Mouse (Mus musculus) hindbrain, embryonic 13.5 days (tissue): ENCODE results near the gene Sco1. TPM values are rescaled to one million over a fixed set of nuclear protein-coding genes. Genes with fewer than 3 reads are reported as not detected.
A peak's percentile ranks its signal among the peaks of the same experiment; 100 is the strongest.
"Not testable (repeated sequence)": the region's sequence is repeated elsewhere in the genome, so short reads cannot be mapped to it uniquely, and the experiment has no call there.

Experiments
- ATAC-seq: fragments of 200-750 bp; cut with Nextera tagmentation; 2 replicates; pipeline ENCODE4 v1.8.0; 2017; ENCODE audit warnings: moderate TSS enrichment; ENCODE audit not compliant: low FRiP score
- H3K27ac ChIP-seq: fragments of 300-500 bp; sonication (generic); 2 replicates; pipeline ENCODE4 v1.5.1; 2015; ENCODE audit warnings: inconsistent platforms, mild to moderate bottlenecking, moderate library complexity
- H3K27me3 ChIP-seq: fragments of 300-500 bp; sonication (generic); 2 replicates; pipeline ENCODE4 v1.6.1; 2015; ENCODE audit warnings: mild to moderate bottlenecking, inconsistent platforms
- H3K36me3 ChIP-seq: fragments of 300-500 bp; sonication (generic); 2 replicates; pipeline ENCODE4 v1.6.1; 2015; ENCODE audit warnings: mild to moderate bottlenecking, inconsistent platforms
- H3K4me1 ChIP-seq: fragments of 300-500 bp; sonication (generic); replicated peaks from 2 replicates; pipeline ENCODE4 v1.6.1; 2015; ENCODE audit warnings: inconsistent platforms
- H3K4me2 ChIP-seq: fragments of 300-500 bp; sonication (generic); 2 replicates; pipeline ENCODE4 v1.6.1; 2015; ENCODE audit warnings: inconsistent platforms, mild to moderate bottlenecking, moderate library complexity
- H3K4me3 ChIP-seq: fragments of 300-500 bp; sonication (generic); 2 replicates; pipeline ENCODE4 v1.5.1; 2015; ENCODE audit warnings: mild to moderate bottlenecking, inconsistent platforms
- H3K9ac ChIP-seq: fragments of 300-500 bp; sonication (generic); 2 replicates; pipeline ENCODE4 v1.6.1; 2015; ENCODE audit warnings: mild to moderate bottlenecking, inconsistent platforms
- H3K9me3 ChIP-seq: fragments of 300-500 bp; sonication (generic); 2 replicates; pipeline ENCODE4 v1.6.1; 2016; ENCODE audit warnings: inconsistent platforms
- WGBS: fragments of 180-500 bp; shearing (Covaris S2); methylation state at CpG from one replicate; pipeline ENCODE4 v1.1.7; 2015; 5-methylcytosine and 5-hydroxymethylcytosine counted together
- polyA plus RNA-seq: library from polyadenylated mRNA; unstranded; fragments of >200 nt; fragmentation: Nextera tagmentation; extraction: Ambion mirVana; gene quantifications from 2 replicates; pipeline ENCODE4 v1.2.1, GENCODE M21; 2015

Sco1 gene
- 13.1 and 14.1 TPM in 2 replicates for polyA plus RNA-seq

DNA sequence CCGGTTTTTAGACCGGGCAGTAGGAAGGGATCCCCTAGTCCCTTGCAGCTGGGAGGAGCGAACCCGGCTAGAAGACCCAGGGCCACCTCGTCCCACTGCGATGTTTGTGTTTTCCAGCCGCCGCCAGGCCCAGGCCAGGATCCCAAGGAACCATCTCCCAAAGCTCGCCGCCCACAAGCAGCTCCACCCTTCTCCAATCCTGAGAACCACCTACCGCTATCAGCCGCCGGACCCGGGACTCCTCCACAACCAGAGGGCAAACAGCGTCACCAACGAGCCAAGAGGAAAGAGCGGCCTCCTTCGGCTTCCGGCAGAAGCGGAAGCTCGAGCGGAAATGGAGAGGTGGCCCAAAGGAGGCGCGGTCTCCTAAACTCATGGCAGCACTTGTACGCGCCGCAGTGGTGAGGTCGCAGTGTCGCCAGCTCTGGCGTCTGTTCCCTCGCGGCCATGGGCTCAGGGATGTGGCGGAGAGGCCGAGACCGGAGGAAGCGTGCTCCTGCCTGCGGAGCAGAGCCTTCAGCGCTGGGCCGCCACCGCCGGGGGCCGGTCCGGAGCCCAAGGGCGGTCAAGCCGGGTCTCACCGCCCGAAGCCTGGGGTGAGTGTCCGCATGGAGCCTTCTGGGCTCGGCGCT, at the start of gene Sco1, which contains the start of gene Adprm:
Sco1 (plus strand) TSS at position 350 of the 632 bp plus-strand sequence.
Adprm (minus strand) TSS at position 274 of the 632 bp plus-strand sequence.
- peaks cover 39% of the 10 kb centered on the region for H3K36me3 ChIP-seq
- peak within 1 kb of the TSS; percentile 75 for H3K4me2 ChIP-seq
- peak within 1 kb of the TSS; percentile 88 for H3K27ac ChIP-seq
- peaks cover 25% of the 10 kb centered on the region for H3K4me1 ChIP-seq
- H3K27me3 ChIP-seq: no peaks in the 10 kb centered on the region
- under 1% methylated on average over 50 of the region's 50 CpGs for WGBS
- H3K4me3 ChIP-seq: peak within 1 kb of the TSS; percentile 100
- peak; percentile 95 for ATAC-seq
- peak within 1 kb of the TSS; percentile 89 for H3K9ac ChIP-seq
- no peaks in the 10 kb centered on the region for H3K9me3 ChIP-seq

DNA sequence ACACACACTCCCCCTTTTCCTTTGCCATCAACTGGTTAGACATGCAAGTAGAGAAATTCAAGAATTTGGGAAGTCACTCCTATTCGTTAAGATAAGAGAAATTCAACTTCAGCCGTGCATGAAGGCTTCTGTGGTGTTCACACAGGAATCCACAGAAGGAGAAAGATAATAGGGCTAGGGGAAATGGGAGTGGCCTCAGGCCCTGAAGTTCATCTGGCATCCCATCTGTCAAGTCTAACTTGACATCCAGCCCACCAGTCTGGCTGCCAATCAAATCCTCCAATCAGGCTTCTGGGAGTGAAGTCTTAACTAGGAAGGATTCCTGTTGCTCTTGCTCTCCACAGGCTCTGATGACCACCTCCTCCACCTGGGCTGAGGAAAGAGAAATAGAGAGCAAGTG, 49.6 kb upstream of the Sco1 start:
- no peaks in the 10 kb centered on the region for H3K9me3 ChIP-seq
- no peak overlapping the region for H3K9ac ChIP-seq
- no peak overlapping the region for H3K4me3 ChIP-seq
- 51% methylated on average over 2 of the region's 2 CpGs for WGBS
- H3K27me3 ChIP-seq: no peaks in the 10 kb centered on the region
- H3K27ac ChIP-seq: no peak overlapping the region
- peaks cover 37% of the 10 kb centered on the region for H3K4me1 ChIP-seq
- H3K4me2 ChIP-seq: no peak overlapping the region
- ATAC-seq: no peak
- no peaks in the 10 kb centered on the region for H3K36me3 ChIP-seq

- H3K27me3 ChIP-seq: no peaks in the 10 kb centered on the region
- H3K9me3 ChIP-seq: no peaks in the 10 kb centered on the region
- H3K36me3 ChIP-seq: no peaks in the 10 kb centered on the region
- H3K4me2 ChIP-seq: no peak overlapping the region
- no peak overlapping the region for H3K4me3 ChIP-seq
- peak; percentile 47 for ATAC-seq
- 56% methylated on average over 8 of the region's 8 CpGs for WGBS
- H3K27ac ChIP-seq: peak overlapping the region; percentile 70
- H3K4me1 ChIP-seq: peaks cover 32% of the 10 kb centered on the region
- no peak overlapping the region for H3K9ac ChIP-seq
These were observed 44.5 kb upstream of the Sco1 start for GRCm38 (mm10) chr11:67007961-67008360.

GRCm38 (mm10) chr11:67008528-67008927, 43.9 kb upstream of the Sco1 start:
- Histone ChIP-seq H3K9ac (no peak overlapping the region), H3K27ac (peak overlapping the region; percentile 70), H3K27me3 (no peaks in the 10 kb centered on the region)

DNA sequence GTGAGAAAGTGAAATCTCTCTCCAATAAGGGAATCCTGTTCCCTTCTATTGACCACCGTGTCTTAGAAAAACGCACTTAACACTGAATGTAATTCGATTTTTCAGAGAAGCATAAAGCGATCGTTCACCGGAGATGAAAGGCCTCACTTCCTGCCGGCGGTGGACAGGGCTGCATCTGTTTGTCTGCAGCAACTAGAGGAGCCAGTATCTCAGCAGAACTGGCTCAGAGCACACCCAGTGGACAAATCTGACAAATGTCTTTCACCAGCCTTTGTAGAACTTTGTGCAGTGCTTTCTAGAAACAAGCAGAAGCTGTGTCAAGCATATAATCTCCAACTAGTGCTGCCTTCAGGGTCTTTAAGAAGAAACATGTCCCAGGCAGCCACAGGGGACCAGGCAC, 42.0 kb upstream of the Sco1 start:
- ATAC-seq: peak; percentile 62; the same call in 1 of the 2 replicates

More at GRCm38 (mm10) chr11:67008528-67008927, 43.9 kb upstream of the Sco1 start:
- no peaks in the 10 kb centered on the region for H3K36me3 ChIP-seq
- ATAC-seq: 0 out of 2 replicates have a peak, but pooled peaks have one; percentile 34
- H3K4me2 ChIP-seq: no peak overlapping the region
- H3K4me3 ChIP-seq: no peak overlapping the region
- H3K9me3 ChIP-seq: no peaks in the 10 kb centered on the region
- peaks cover 32% of the 10 kb centered on the region for H3K4me1 ChIP-seq
- WGBS: 70% methylated on average over 4 of the region's 4 CpGs

GRCm38 (mm10) chr11:67011635-67012034, 40.8 kb upstream of the Sco1 start:
- Histone ChIP-seq H3K36me3 (no peaks in the 10 kb centered on the region), H3K9me3 (no peaks in the 10 kb centered on the region), H3K27me3 (no peaks in the 10 kb centered on the region), H3K9ac (no peak overlapping the region), H3K4me1 (peaks cover 32% of the 10 kb centered on the region), H3K27ac (no peak overlapping the region), H3K4me3 (no peak overlapping the region), H3K4me2 (no peak overlapping the region)
- 18% methylated on average over 4 of the region's 4 CpGs for WGBS
- ATAC-seq: no peak

More for the DNA sequence above, 42.0 kb upstream of the Sco1 start:
- Histone ChIP-seq H3K27ac (no peak overlapping the region), H3K4me1 (peaks cover 32% of the 10 kb centered on the region), H3K4me3 (no peak overlapping the region), H3K4me2 (no peak overlapping the region), H3K27me3 (no peaks in the 10 kb centered on the region), H3K9me3 (no peaks in the 10 kb centered on the region), H3K36me3 (no peaks in the 10 kb centered on the region), H3K9ac (no peak overlapping the region)
- 9% methylated on average over 8 of the region's 8 CpGs for WGBS

GRCm38 (mm10) chr11:67017801-67018591, 34.5 kb upstream of the Sco1 start:
- Histone ChIP-seq H3K4me3 (no peak overlapping the region), H3K4me2 (0 out of 2 replicates have a peak overlapping the region, but pooled peaks have one; percentile 4), H3K27ac (no peak overlapping the region), H3K27me3 (peaks cover 7% of the 10 kb centered on the region; the same call in 1 of the 2 replicates), H3K9me3 (no peaks in the 10 kb centered on the region), H3K9ac (peak overlapping the region; percentile 21; the same call in 1 of the 2 replicates), H3K36me3 (no peaks in the 10 kb centered on the region), H3K4me1 (peaks cover 19% of the 10 kb centered on the region)
- ATAC-seq: no peak
- 3% methylated on average over 12 of the region's 12 CpGs for WGBS

DNA sequence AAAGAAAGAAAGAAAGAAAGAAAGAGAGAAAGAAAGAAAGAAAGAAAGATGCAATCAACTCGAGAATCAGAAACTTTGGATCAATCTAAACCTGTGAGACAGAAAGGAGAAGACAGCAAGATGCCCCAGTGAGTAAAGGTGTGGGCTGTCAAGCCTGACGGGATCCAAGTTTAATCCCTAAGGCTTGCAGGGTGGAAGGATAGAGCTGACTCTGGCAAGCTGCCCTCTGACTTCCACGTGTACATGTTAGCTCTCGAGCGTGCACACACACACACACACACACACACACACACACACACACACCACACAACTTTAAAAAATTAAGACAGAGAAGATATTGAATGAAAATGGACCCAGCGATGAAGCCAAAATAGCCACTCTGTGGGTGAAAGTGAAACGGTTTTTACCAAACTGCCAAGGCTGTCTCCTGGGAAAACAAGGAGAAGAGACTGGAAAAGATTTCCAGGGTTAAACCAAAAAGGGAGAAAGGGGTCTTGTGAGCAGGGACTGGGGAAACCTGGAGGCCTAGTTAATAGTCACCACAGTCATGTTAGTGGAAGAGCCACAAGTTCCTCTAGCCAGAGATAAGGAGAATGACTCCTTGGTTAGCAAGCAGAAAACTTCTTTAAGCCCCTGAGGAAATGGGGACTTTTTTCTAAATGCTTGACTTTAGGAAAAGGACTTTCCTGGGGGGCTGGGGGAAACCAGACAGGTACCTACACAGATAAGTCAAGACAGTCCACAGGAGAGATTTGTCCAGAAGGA, 32.6 kb upstream of the Sco1 start:
- H3K27ac ChIP-seq: no peak overlapping the region
- WGBS: 70% methylated on average over 7 of the region's 7 CpGs

DNA sequence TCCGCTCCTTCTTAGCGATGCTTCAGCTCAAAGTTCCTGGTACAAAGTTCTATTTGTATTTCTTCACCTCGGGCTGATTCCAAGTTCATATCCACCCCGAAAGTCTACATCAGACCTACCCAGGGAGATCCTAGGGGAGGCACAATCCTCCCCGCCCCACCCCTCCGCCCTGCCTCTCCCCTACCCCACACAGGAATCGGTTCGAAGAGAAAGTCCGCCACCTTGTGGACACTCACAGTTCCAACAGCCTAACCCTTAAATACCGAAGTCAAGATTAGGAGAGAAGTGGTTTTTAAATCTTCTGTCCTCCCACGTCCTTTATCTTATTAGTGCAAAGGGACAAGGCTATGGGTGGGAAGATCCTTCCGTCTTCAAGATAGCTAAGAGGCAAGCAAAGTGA, 31.5 kb upstream of the Sco1 start:
- WGBS: 2% methylated on average over 12 of the region's 12 CpGs
- peak overlapping the region; percentile 45 for H3K4me2 ChIP-seq

More for the DNA sequence above, 32.6 kb upstream of the Sco1 start:
- peaks cover 27% of the 10 kb centered on the region for H3K4me1 ChIP-seq
- H3K4me2 ChIP-seq: no peak overlapping the region
- peaks cover 7% of the 10 kb centered on the region; the same call in 1 of the 2 replicates for H3K27me3 ChIP-seq
- no peak overlapping the region for H3K9ac ChIP-seq
- no peaks in the 10 kb centered on the region for H3K36me3 ChIP-seq
- no peak for ATAC-seq
- H3K9me3 ChIP-seq: no peaks in the 10 kb centered on the region
- no peak overlapping the region for H3K4me3 ChIP-seq

GRCm38 (mm10) chr11:67022354-67023115, 29.9 kb upstream of the Sco1 start:
- Histone ChIP-seq H3K9me3 (no peaks in the 10 kb centered on the region), H3K27ac (no peak overlapping the region), H3K9ac (no peak overlapping the region), H3K4me2 (no peak overlapping the region), H3K4me1 (peaks cover 31% of the 10 kb centered on the region), H3K27me3 (peaks cover 7% of the 10 kb centered on the region; the same call in 1 of the 2 replicates), H3K36me3 (no peaks in the 10 kb centered on the region), H3K4me3 (no peak overlapping the region)
- 91% methylated on average over 13 of the region's 13 CpGs for WGBS
- no peak for ATAC-seq

More for the DNA sequence above, 31.5 kb upstream of the Sco1 start:
- peaks cover 31% of the 10 kb centered on the region for H3K4me1 ChIP-seq
- no peak overlapping the region for H3K27ac ChIP-seq
- 0 out of 2 replicates have a peak, but pooled peaks have one; percentile 39 for ATAC-seq
- no peaks in the 10 kb centered on the region for H3K9me3 ChIP-seq
- H3K4me3 ChIP-seq: no peak overlapping the region
- H3K36me3 ChIP-seq: no peaks in the 10 kb centered on the region
- no peak overlapping the region for H3K9ac ChIP-seq
- peaks cover 7% of the 10 kb centered on the region; the same call in 1 of the 2 replicates for H3K27me3 ChIP-seq

DNA sequence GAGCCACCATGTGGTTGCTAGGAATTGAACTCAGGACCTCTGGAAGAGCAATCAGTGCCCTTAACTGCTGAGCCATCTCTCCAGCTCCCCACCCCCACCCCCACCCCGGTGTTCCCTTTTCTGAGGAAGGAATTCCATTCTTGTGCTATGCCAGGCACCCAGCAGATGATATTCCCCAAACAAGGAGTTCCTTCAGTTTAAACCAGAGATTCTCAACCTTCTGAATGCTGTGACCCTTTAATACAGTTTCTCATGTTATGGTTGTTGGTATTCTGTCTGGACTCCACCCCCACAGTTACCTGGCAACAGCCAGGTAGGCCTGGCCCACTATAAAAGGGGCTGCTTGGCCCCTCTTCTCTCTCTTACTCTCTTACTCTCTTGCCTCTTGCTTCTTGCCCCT, 29.3 kb upstream of the Sco1 start:
- not testable (repeated sequence) for ATAC-seq, H3K4me3 ChIP-seq, H3K9ac ChIP-seq, H3K27me3 ChIP-seq, H3K4me2 ChIP-seq, H3K27ac ChIP-seq, H3K9me3 ChIP-seq, H3K36me3 ChIP-seq
- peaks cover 25% of the 10 kb centered on the region for H3K4me1 ChIP-seq
- 57% methylated on average over 1 of the region's 1 CpGs for WGBS
